Comparison of ENCODE assay signal across 8 mouse cellular contexts in the genomic region with DNA sequence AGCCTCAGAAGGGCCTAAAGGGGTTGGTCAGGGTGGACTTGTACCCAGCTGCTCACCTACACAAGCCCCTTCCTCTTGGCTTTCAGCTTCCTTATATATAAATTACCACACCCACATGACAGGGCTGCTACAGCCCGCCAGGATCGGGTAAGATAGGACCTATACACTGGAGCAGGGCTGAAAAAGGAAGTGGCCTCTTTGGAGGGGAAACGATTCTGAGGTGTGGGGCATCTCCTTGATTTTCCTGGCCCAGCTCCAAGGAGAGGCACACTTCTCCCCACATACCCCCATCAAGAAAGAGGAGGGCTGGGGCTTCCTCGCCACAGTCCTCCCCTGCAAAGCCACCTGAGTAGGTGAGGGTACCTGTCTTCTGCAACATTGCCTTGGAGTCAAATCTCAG. TPM values are rescaled to one million over a fixed set of nuclear protein-coding genes. Genes with fewer than 3 reads are reported as not detected.
DNase-seq lines count a peak whose midpoint lies in the region; ATAC-seq and TF ChIP-seq lines count a peak whose summit lies in the region.
"Had no signal": no experiment of that assay in that cellular context is flagged by ENCODE, and none has a peak within 500 bp of the region (broad histone marks: within the 10 kb centered on the region; RNA-seq: fewer than 3 reads in every experiment).

No protein-coding gene starts in this region.

- ATAC-seq in forebrain, embryonic 11.5 days (replicated peaks; ENCODE audit: low FRiP score) = no peak
- ATAC-seq in stomach, embryonic 15.5 days (ENCODE audit: insufficient read depth, low FRiP score, low read depth) = no peak

- intact Hi-C loops in left cerebral cortex, postnatal 14 days (cut with DNase I) = no loop called here

- H3K4me2 ChIP-seq in forebrain, embryonic 11.5 days (ENCODE audit: low read depth, low read length, severe bottlenecking) = peak overlapping the region; percentile 71
- peak overlapping the region; percentile 67 for H3K4me2 ChIP-seq in stomach, embryonic 15.5 days

- H3K36me3 ChIP-seq in spleen, adult 2 months (ENCODE audit: control insufficient read depth, insufficient read depth, low read length) = peaks cover 13% of the 10 kb centered on the region
- no peaks in the 10 kb centered on the region for H3K36me3 ChIP-seq in forebrain, embryonic 11.5 days (ENCODE audit: control insufficient read depth, insufficient read depth, low read length)
- 0 out of 2 replicates have a peak, but pooled peaks cover 3% of the 10 kb centered on the region for H3K36me3 ChIP-seq in stomach, embryonic 15.5 days

- no peaks in the 10 kb centered on the region for H3K9me3 ChIP-seq in forebrain, embryonic 11.5 days (ENCODE audit: control insufficient read depth, low read length)
- H3K9me3 ChIP-seq in stomach, embryonic 15.5 days = no peaks in the 10 kb centered on the region

- H3K4me1 ChIP-seq in spleen, adult 2 months (ENCODE audit: control insufficient read depth, insufficient read depth, insufficient read length) = peaks cover 8% of the 10 kb centered on the region
- H3K4me1 ChIP-seq in forebrain, embryonic 11.5 days (replicated peaks; ENCODE audit: control insufficient read depth, insufficient read depth, low read length) = peaks cover 11% of the 10 kb centered on the region; the same call in 1 of the 2 replicates
- H3K4me1 ChIP-seq in stomach, embryonic 15.5 days = peaks cover 38% of the 10 kb centered on the region

- H3K9ac ChIP-seq in forebrain, embryonic 11.5 days (ENCODE audit: low read length) = peak overlapping the region; percentile 55
- H3K9ac ChIP-seq in stomach, embryonic 15.5 days = peak overlapping the region; percentile 53

- peak overlapping the region; percentile 15; the same call in 1 of the 2 replicates for H3K27ac ChIP-seq in spleen, adult 2 months (ENCODE audit: insufficient read depth, low read length)
- H3K27ac ChIP-seq in forebrain, embryonic 11.5 days (ENCODE audit: low read depth, low read length) = no peak overlapping the region
- peak overlapping the region; percentile 70; the same call in 1 of the 2 replicates for H3K27ac ChIP-seq in stomach, embryonic 15.5 days

- TF ChIP-seq POLR2A in spleen, adult 2 months (IDR thresholded peaks at IDR 0.05; ENCODE audit: low read depth, low read length) = no peak

- TF ChIP-seq CTCF in spleen, adult 2 months (IDR thresholded peaks at IDR 0.05; ENCODE audit: extremely low read depth, insufficient read depth, insufficient read length, insufficient replicate concordance) = no peak

- no peak for DNase-seq in spleen, adult 2 months (ENCODE audit: low read depth in 1 of 2, low spot score in 2 of 2)
- no peak for DNase-seq in spleen, adult 12 weeks (ENCODE audit: low spot score)
- DNase-seq in forebrain, embryonic 11.5 days (ENCODE audit: low spot score) = no peak
- peak; percentile 63 for DNase-seq in liver
- DNase-seq in frontal cortex, postnatal 36 days (ENCODE audit: low spot score in 2 of 2) = no peak
- DNase-seq in left cerebral cortex, postnatal 14 days (ENCODE audit: low spot score in 2 of 2) = no peak

- H3K27me3 ChIP-seq in spleen, adult 2 months (ENCODE audit: control insufficient read depth, insufficient read depth, low read length) = no peaks in the 10 kb centered on the region
- peaks cover 9% of the 10 kb centered on the region; the same call in 1 of the 2 replicates for H3K27me3 ChIP-seq in forebrain, embryonic 11.5 days (ENCODE audit: control insufficient read depth, insufficient read depth, low read length)
- no peaks in the 10 kb centered on the region for H3K27me3 ChIP-seq in stomach, embryonic 15.5 days (replicated peaks)

- peak overlapping the region; percentile 73 for H3K4me3 ChIP-seq in spleen, adult 2 months (ENCODE audit: extremely low read depth, insufficient read depth, insufficient read length)
- H3K4me3 ChIP-seq in forebrain, embryonic 11.5 days (ENCODE audit: low read depth, low read length) = peak overlapping the region; percentile 44
- H3K4me3 ChIP-seq in stomach, embryonic 15.5 days (replicated peaks) = peak overlapping the region; percentile 65

- under 1% methylated on average over 4 of the region's 4 CpGs for WGBS in spleen, adult 2 months
- 52% methylated on average over 4 of the region's 4 CpGs for WGBS in forebrain, embryonic 11.5 days
- WGBS in stomach, embryonic 15.5 days = 12% methylated on average over 4 of the region's 4 CpGs

RNA-seq across cellular contexts. Expression of a gene that starts 0.8 kb away (rescaled TPM):
- polyA plus RNA-seq in spleen, adult 2 months (2012; rRNA removed) = 121 and 123 TPM in 2 replicates
- 23.5 and 24.9 TPM in 2 replicates for polyA plus RNA-seq in forebrain, embryonic 11.5 days (2014; fragmentation: Nextera tagmentation; extraction: Ambion mirVana)
- 79.6 and 86.8 TPM in 2 replicates for polyA plus RNA-seq in stomach, embryonic 15.5 days (2015; fragmentation: Nextera tagmentation; extraction: Ambion mirVana)
- total RNA-seq in left cerebral cortex, postnatal 14 days (2021) = 10 to 100 TPM; 35.7 to 37.8 TPM

RNA-seq across cellular contexts. Expression of a gene that starts 0.9 kb away (rescaled TPM):
- 5.1 and 5.5 TPM in 2 replicates for polyA plus RNA-seq in spleen, adult 2 months (2012; rRNA removed)
- polyA plus RNA-seq in forebrain, embryonic 11.5 days (2014; fragmentation: Nextera tagmentation; extraction: Ambion mirVana) = 5.0 and 5.4 TPM in 2 replicates
- polyA plus RNA-seq in stomach, embryonic 15.5 days (2015; fragmentation: Nextera tagmentation; extraction: Ambion mirVana) = 14.9 and 18.4 TPM in 2 replicates
- 1 to 10 TPM; 1.2 to 1.3 TPM for total RNA-seq in left cerebral cortex, postnatal 14 days (2021)

RNA-seq across cellular contexts. Expression of a gene that starts 0.9 kb away (rescaled TPM):
- polyA plus RNA-seq in spleen, adult 2 months (2012; rRNA removed) = 106 and 148 TPM in 2 replicates
- polyA plus RNA-seq in forebrain, embryonic 11.5 days (2014; fragmentation: Nextera tagmentation; extraction: Ambion mirVana) = 236 and 244 TPM in 2 replicates
- polyA plus RNA-seq in stomach, embryonic 15.5 days (2015; fragmentation: Nextera tagmentation; extraction: Ambion mirVana) = 288 and 301 TPM in 2 replicates
- total RNA-seq in left cerebral cortex, postnatal 14 days (2021) = 100 to 1,000 TPM; 130 to 131 TPM

RNA-seq across cellular contexts. Expression of a gene that starts 16.2 kb away (rescaled TPM):
- 95.8 and 162 TPM in 2 replicates for polyA plus RNA-seq in spleen, adult 2 months (2012; rRNA removed)
- polyA plus RNA-seq in forebrain, embryonic 11.5 days (2014; fragmentation: Nextera tagmentation; extraction: Ambion mirVana) = 251 and 275 TPM in 2 replicates
- polyA plus RNA-seq in stomach, embryonic 15.5 days (2015; fragmentation: Nextera tagmentation; extraction: Ambion mirVana) = 403 and 420 TPM in 2 replicates
- 100 to 1,000 TPM; 174 to 193 TPM for total RNA-seq in left cerebral cortex, postnatal 14 days (2021)

RNA-seq across cellular contexts. Expression of a gene that starts 39.1 kb away (rescaled TPM):
- 0.07 TPM in 1 of 2 replicates, not detected in the other for polyA plus RNA-seq in spleen, adult 2 months (2012; rRNA removed)
- polyA plus RNA-seq in forebrain, embryonic 11.5 days (2014; fragmentation: Nextera tagmentation; extraction: Ambion mirVana) = 0.19 TPM in 1 of 2 replicates, not detected in the other
- polyA plus RNA-seq in stomach, embryonic 15.5 days (2015; fragmentation: Nextera tagmentation; extraction: Ambion mirVana) = 0.12 and 0.15 TPM in 2 replicates
- not detected for total RNA-seq in left cerebral cortex, postnatal 14 days (2021)
- total RNA-seq: heart, adult 18-20 months had no signal
